Mouse (Mus musculus) brain, embryonic 14.5 days (tissue): ENCODE results near the gene Rpl34.

Experiments used
- CTCF ChIP-seq: fragments of 200-500 bp; IDR thresholded peaks from 2 replicates; pipeline ENCODE4 v1.5.1; 2012; ENCODE audit warnings: inconsistent platforms, mild to moderate bottlenecking, moderate library complexity, borderline replicate concordance; ENCODE audit not compliant: insufficient read depth, insufficient read length; ENCODE audit errors: extremely low read depth
- POLR2A ChIP-seq: fragments of 200-500 bp; IDR thresholded peaks from 2 replicates; pipeline ENCODE4 v1.6.1; 2012; ENCODE audit warnings: mild to moderate bottlenecking, inconsistent platforms, borderline replicate concordance; ENCODE audit not compliant: poor library complexity, insufficient read depth, insufficient read length, severe bottlenecking; ENCODE audit errors: extremely low read depth

- TF ChIP-seq CTCF (no peak), POLR2A (no peak)
These were observed 20.1 kb downstream of the Rpl34 start for GRCm38 (mm10) chr3:130710103-130710502.
